Mouse (Mus musculus): ENCODE measurements at regions not wholly inside any gene's neighbourhood (a gene's known extent, or its start where the extent isn't known, plus 50 kb on each side); places are given as distances from the start of the nearest gene placed in this dataset.
A peak's percentile ranks its signal among the peaks of the same experiment; 100 is the strongest.

- Histone ChIP-seq H3K27me3 (replicated peaks; ENCODE audit: control insufficient read depth, insufficient read depth, low read length) (no peaks in the 10 kb centered on the region), H3K9ac (ENCODE audit: low read depth, low read length) (no peak overlapping the region), H3K4me3 (ENCODE audit: low read depth, low read length) (no peak overlapping the region), H3K4me1 (ENCODE audit: control insufficient read depth, insufficient read depth, low read length) (no peaks in the 10 kb centered on the region), H3K4me2 (ENCODE audit: low read depth, low read length) (no peak overlapping the region), H3K36me3 (ENCODE audit: control insufficient read depth, insufficient read depth, low read length) (no peaks in the 10 kb centered on the region), H3K27ac (replicated peaks; ENCODE audit: low read depth, low read length) (no peak overlapping the region), H3K9me3 (ENCODE audit: control insufficient read depth, low read length) (no peaks in the 10 kb centered on the region)
- ATAC-seq (ENCODE audit: low read depth) = no peak
- DNase-seq (ENCODE audit: low spot score) = no peak
Measured at GRCm38 (mm10) chr10:15321480-15321879, 603.5 kb upstream of the Gje1 start.

- no peak for DNase-seq (ENCODE audit: low spot score)
- WGBS = 81% methylated on average over 2 of the region's 2 CpGs
- no peaks in the 10 kb centered on the region for H3K9me3 ChIP-seq (ENCODE audit: control insufficient read depth, low read length)
- no peak overlapping the region for H3K4me3 ChIP-seq (ENCODE audit: low read depth, low read length)
- no peak overlapping the region for H3K27ac ChIP-seq (replicated peaks; ENCODE audit: low read depth, low read length)
- no peaks in the 10 kb centered on the region for H3K36me3 ChIP-seq (ENCODE audit: control insufficient read depth, insufficient read depth, low read length)
- no peak overlapping the region for H3K4me2 ChIP-seq (ENCODE audit: low read depth, low read length)
- no peak overlapping the region for H3K9ac ChIP-seq (ENCODE audit: low read depth, low read length)
- H3K4me1 ChIP-seq (ENCODE audit: control insufficient read depth, insufficient read depth, low read length) = no peaks in the 10 kb centered on the region
- no peaks in the 10 kb centered on the region for H3K27me3 ChIP-seq (replicated peaks; ENCODE audit: control insufficient read depth, insufficient read depth, low read length)
- no peak for ATAC-seq (ENCODE audit: low read depth)
Measured at GRCm38 (mm10) chr10:15317017-15317607, 599.1 kb upstream of the Gje1 start.

GRCm38 (mm10) chr10:15310650-15311049, 592.6 kb upstream of the Gje1 start:
- DNase-seq (ENCODE audit: low spot score) = no peak
- Histone ChIP-seq H3K4me1 (ENCODE audit: control insufficient read depth, insufficient read depth, low read length) (peaks cover 4% of the 10 kb centered on the region; the same call in 1 of the 2 replicates), H3K4me2 (ENCODE audit: low read depth, low read length) (no peak overlapping the region), H3K27ac (replicated peaks; ENCODE audit: low read depth, low read length) (no peak overlapping the region), H3K9ac (ENCODE audit: low read depth, low read length) (no peak overlapping the region), H3K27me3 (replicated peaks; ENCODE audit: control insufficient read depth, insufficient read depth, low read length) (no peaks in the 10 kb centered on the region), H3K36me3 (ENCODE audit: control insufficient read depth, insufficient read depth, low read length) (no peaks in the 10 kb centered on the region), H3K9me3 (ENCODE audit: control insufficient read depth, low read length) (no peaks in the 10 kb centered on the region), H3K4me3 (ENCODE audit: low read depth, low read length) (no peak overlapping the region)
- no peak for ATAC-seq (ENCODE audit: low read depth)
- WGBS = 67% methylated on average over 2 of the region's 2 CpGs

GRCm38 (mm10) chr10:15305811-15306473, 587.9 kb upstream of the Gje1 start:
- Histone ChIP-seq H3K27ac (replicated peaks; ENCODE audit: low read depth, low read length) (no peak overlapping the region), H3K4me2 (ENCODE audit: low read depth, low read length) (no peak overlapping the region), H3K9me3 (ENCODE audit: control insufficient read depth, low read length) (no peaks in the 10 kb centered on the region), H3K27me3 (replicated peaks; ENCODE audit: control insufficient read depth, insufficient read depth, low read length) (no peaks in the 10 kb centered on the region), H3K4me3 (ENCODE audit: low read depth, low read length) (no peak overlapping the region), H3K36me3 (ENCODE audit: control insufficient read depth, insufficient read depth, low read length) (no peaks in the 10 kb centered on the region), H3K4me1 (ENCODE audit: control insufficient read depth, insufficient read depth, low read length) (peaks cover 4% of the 10 kb centered on the region; the same call in 1 of the 2 replicates), H3K9ac (ENCODE audit: low read depth, low read length) (no peak overlapping the region)
- ATAC-seq (ENCODE audit: low read depth) (no peak), DNase-seq (ENCODE audit: low spot score) (peak; percentile 33)
- WGBS = 42% methylated on average over 3 of the region's 3 CpGs

GRCm38 (mm10) chr10:15300199-15301085, 582.4 kb upstream of the Gje1 start:
- H3K27ac ChIP-seq (replicated peaks; ENCODE audit: low read depth, low read length) = no peak overlapping the region
- no peak overlapping the region for H3K9ac ChIP-seq (ENCODE audit: low read depth, low read length)

GRCm38 (mm10) chr10:15299331-15300198, 581.6 kb upstream of the Gje1 start:
- ATAC-seq (ENCODE audit: low read depth) = no peak
- no peaks in the 10 kb centered on the region for H3K36me3 ChIP-seq (ENCODE audit: control insufficient read depth, insufficient read depth, low read length)
- H3K4me2 ChIP-seq (ENCODE audit: low read depth, low read length) = peak overlapping the region; percentile 47; the same call in 1 of the 2 replicates
- H3K4me1 ChIP-seq (ENCODE audit: control insufficient read depth, insufficient read depth, low read length) = no peaks in the 10 kb centered on the region
- no peaks in the 10 kb centered on the region for H3K9me3 ChIP-seq (ENCODE audit: control insufficient read depth, low read length)
- no peak overlapping the region for H3K9ac ChIP-seq (ENCODE audit: low read depth, low read length)
- no peak for DNase-seq (ENCODE audit: low spot score)
- H3K4me3 ChIP-seq (ENCODE audit: low read depth, low read length) = no peak overlapping the region
- WGBS = 38% methylated on average over 11 of the region's 11 CpGs
- H3K27ac ChIP-seq (replicated peaks; ENCODE audit: low read depth, low read length) = no peak overlapping the region
- no peaks in the 10 kb centered on the region for H3K27me3 ChIP-seq (replicated peaks; ENCODE audit: control insufficient read depth, insufficient read depth, low read length)

More at GRCm38 (mm10) chr10:15300199-15301085, 582.4 kb upstream of the Gje1 start:
- Histone ChIP-seq H3K4me3 (ENCODE audit: low read depth, low read length) (peak overlapping the region; percentile 17; the same call in 1 of the 2 replicates), H3K27me3 (replicated peaks; ENCODE audit: control insufficient read depth, insufficient read depth, low read length) (no peaks in the 10 kb centered on the region), H3K4me2 (ENCODE audit: low read depth, low read length) (peak overlapping the region; percentile 47), H3K36me3 (ENCODE audit: control insufficient read depth, insufficient read depth, low read length) (no peaks in the 10 kb centered on the region), H3K9me3 (ENCODE audit: control insufficient read depth, low read length) (no peaks in the 10 kb centered on the region), H3K4me1 (ENCODE audit: control insufficient read depth, insufficient read depth, low read length) (no peaks in the 10 kb centered on the region)
- WGBS = 29% methylated on average over 8 of the region's 8 CpGs
- peak; percentile 92 for ATAC-seq (ENCODE audit: low read depth)
- DNase-seq (ENCODE audit: low spot score) = peak; percentile 88

GRCm38 (mm10) chr10:15297257-15297656, 579.2 kb upstream of the Gje1 start:
- H3K9ac ChIP-seq (ENCODE audit: low read depth, low read length) = no peak overlapping the region
- no peak overlapping the region for H3K4me2 ChIP-seq (ENCODE audit: low read depth, low read length)
- H3K36me3 ChIP-seq (ENCODE audit: control insufficient read depth, insufficient read depth, low read length) = no peaks in the 10 kb centered on the region
- WGBS = 85% methylated on average over 2 of the region's 2 CpGs
- H3K9me3 ChIP-seq (ENCODE audit: control insufficient read depth, low read length) = no peaks in the 10 kb centered on the region
- H3K27ac ChIP-seq (replicated peaks; ENCODE audit: low read depth, low read length) = no peak overlapping the region
- ATAC-seq (ENCODE audit: low read depth) (no peak), DNase-seq (ENCODE audit: low spot score) (no peak)
- no peaks in the 10 kb centered on the region for H3K4me1 ChIP-seq (ENCODE audit: control insufficient read depth, insufficient read depth, low read length)
- H3K4me3 ChIP-seq (ENCODE audit: low read depth, low read length) = no peak overlapping the region
- no peaks in the 10 kb centered on the region for H3K27me3 ChIP-seq (replicated peaks; ENCODE audit: control insufficient read depth, insufficient read depth, low read length)

GRCm38 (mm10) chr10:15294125-15294524, 576.1 kb upstream of the Gje1 start:
- no peaks in the 10 kb centered on the region for H3K27me3 ChIP-seq (replicated peaks; ENCODE audit: control insufficient read depth, insufficient read depth, low read length)
- WGBS = 75% methylated on average over 1 of the region's 1 CpGs
- H3K36me3 ChIP-seq (ENCODE audit: control insufficient read depth, insufficient read depth, low read length) = no peaks in the 10 kb centered on the region
- no peaks in the 10 kb centered on the region for H3K9me3 ChIP-seq (ENCODE audit: control insufficient read depth, low read length)
- H3K9ac ChIP-seq (ENCODE audit: low read depth, low read length) = no peak overlapping the region
- no peak for DNase-seq (ENCODE audit: low spot score)
- ATAC-seq (ENCODE audit: low read depth) = no peak
- H3K4me2 ChIP-seq (ENCODE audit: low read depth, low read length) = no peak overlapping the region
- no peak overlapping the region for H3K27ac ChIP-seq (replicated peaks; ENCODE audit: low read depth, low read length)
- H3K4me3 ChIP-seq (ENCODE audit: low read depth, low read length) = no peak overlapping the region
- H3K4me1 ChIP-seq (ENCODE audit: control insufficient read depth, insufficient read depth, low read length) = no peaks in the 10 kb centered on the region

Measured in embryonic facial prominence, embryonic 14.5 days (tissue).